In genomic region chr13:113864278-113864677, GRCm38 (mm10) we compare ENCODE assay signal across 8 mouse cellular contexts.
DNase-seq lines count a peak whose midpoint lies in the region; ATAC-seq and TF ChIP-seq lines count a peak whose summit lies in the region.
"Had no signal": no experiment of that assay in that cellular context is flagged by ENCODE, and none has a peak within 500 bp of the region (broad histone marks: within the 10 kb centered on the region; RNA-seq: fewer than 3 reads in every experiment).

No protein-coding gene starts in this region.

- peak; percentile 54 for DNase-seq in kidney, adult 9 months
- DNase-seq in ES-E14 (ENCODE audit: low read depth, low spot score): no peak
- peak; percentile 67 for DNase-seq in adrenal gland, postnatal 10 days
- no peak for DNase-seq in thymus, adult 2 months

- in situ Hi-C loops in ES-E14 (cut with MboI; ENCODE audit: low sequenced_read_pairs in 2 of 2, unreplicated experiment in 2 of 2): loop anchor here in 1 of 2 experiments (10.0 kb wide), 1 partner anchor 169 kb away; no protein-coding TSS in a partner anchor

- H3K4me3 ChIP-seq in kidney, embryonic 16.5 days (ENCODE audit: low read length): no peak overlapping the region
- no peak overlapping the region for H3K4me3 ChIP-seq in ES-E14 (ENCODE audit: insufficient read depth in 1 of 2, low read depth in 1 of 2, low read length in 2 of 2, poor library complexity in 1 of 2, severe bottlenecking in 1 of 2)
- no peak overlapping the region for H3K4me3 ChIP-seq in lung, embryonic 16.5 days (ENCODE audit: low read length)
- no peak overlapping the region for H3K4me3 ChIP-seq in thymus, adult 2 months (ENCODE audit: control insufficient read depth, insufficient read depth, low read length)
- H3K4me3 ChIP-seq in hindbrain, embryonic 13.5 days: no peak overlapping the region
- H3K4me3 ChIP-seq: megakaryocyte, embryonic 14.5 days had no signal

- no peak overlapping the region for H3K27ac ChIP-seq in kidney, embryonic 16.5 days (ENCODE audit: low read length)
- peak overlapping the region; percentile 20 for H3K27ac ChIP-seq in ES-E14 (ENCODE audit: insufficient read depth, low read depth, low read length, poor library complexity, severe bottlenecking)
- no peak overlapping the region for H3K27ac ChIP-seq in lung, embryonic 16.5 days (ENCODE audit: low read length)
- H3K27ac ChIP-seq in thymus, adult 2 months (ENCODE audit: control insufficient read depth, insufficient read depth, low read length): no peak overlapping the region
- H3K27ac ChIP-seq in hindbrain, embryonic 13.5 days: no peak overlapping the region

- H3K36me3 ChIP-seq in kidney, embryonic 16.5 days (ENCODE audit: insufficient read depth, low read length): no peaks in the 10 kb centered on the region
- H3K36me3 ChIP-seq in ES-E14 (ENCODE audit: control insufficient read depth, insufficient read depth, low read length, poor library complexity, severe bottlenecking): no peaks in the 10 kb centered on the region
- H3K36me3 ChIP-seq in lung, embryonic 16.5 days (ENCODE audit: control insufficient read depth, insufficient read depth, low read length): no peaks in the 10 kb centered on the region
- H3K36me3 ChIP-seq in thymus, adult 2 months (ENCODE audit: control insufficient read depth, insufficient read depth, low read length): no peaks in the 10 kb centered on the region
- no peaks in the 10 kb centered on the region for H3K36me3 ChIP-seq in hindbrain, embryonic 13.5 days

- ATAC-seq in kidney, embryonic 16.5 days (ENCODE audit: low FRiP score, low TSS enrichment): no peak
- ATAC-seq in lung, embryonic 16.5 days (ENCODE audit: low read depth): peak; percentile 75
- no peak for ATAC-seq in hindbrain, embryonic 13.5 days (ENCODE audit: low FRiP score)

- peaks cover 14% of the 10 kb centered on the region for H3K4me1 ChIP-seq in kidney, embryonic 16.5 days (ENCODE audit: insufficient read depth, low read length)
- peaks cover 12 to 27% of the 10 kb centered on the region in 2 experiments for H3K4me1 ChIP-seq in ES-E14 (ENCODE audit: control insufficient read depth in 2 of 2, insufficient read depth in 2 of 2, low read length in 2 of 2, poor library complexity in 1 of 2)
- H3K4me1 ChIP-seq in lung, embryonic 16.5 days (replicated peaks; ENCODE audit: control insufficient read depth, insufficient read depth, low read length): peaks cover 10% of the 10 kb centered on the region; the same call in 1 of the 2 replicates
- H3K4me1 ChIP-seq in thymus, adult 2 months (replicated peaks; ENCODE audit: control insufficient read depth, insufficient read depth, low read length): 0 out of 2 replicates have a peak, but pooled peaks cover under 1% of the 10 kb centered on the region
- H3K4me1 ChIP-seq in hindbrain, embryonic 13.5 days (replicated peaks): peaks cover 11% of the 10 kb centered on the region; the same call in 1 of the 2 replicates

- TF ChIP-seq POLR2A in thymus, adult 2 months (IDR thresholded peaks at IDR 0.05; ENCODE audit: control insufficient read depth, extremely low read depth, insufficient read depth, low read length, poor library complexity): no peak

- no peak for TF ChIP-seq CTCF in thymus, adult 2 months (IDR thresholded peaks at IDR 0.05; ENCODE audit: borderline replicate concordance, control insufficient read depth, extremely low read depth, insufficient read depth, low read length, poor library complexity)

- no peaks in the 10 kb centered on the region for H3K27me3 ChIP-seq in kidney, embryonic 16.5 days (ENCODE audit: insufficient read depth, low read length)
- no peaks in the 10 kb centered on the region for H3K27me3 ChIP-seq in lung, embryonic 16.5 days (ENCODE audit: control insufficient read depth, insufficient read depth, low read depth, low read length)
- H3K27me3 ChIP-seq in thymus, adult 2 months (ENCODE audit: control insufficient read depth, insufficient read depth, low read length): no peaks in the 10 kb centered on the region
- no peaks in the 10 kb centered on the region for H3K27me3 ChIP-seq in hindbrain, embryonic 13.5 days
- H3K27me3 ChIP-seq: megakaryocyte, embryonic 14.5 days had no signal

- no peaks in the 10 kb centered on the region for H3K9me3 ChIP-seq in kidney, embryonic 16.5 days (ENCODE audit: low read length)
- no peaks in the 10 kb centered on the region for H3K9me3 ChIP-seq in ES-E14 (ENCODE audit: control insufficient read depth, insufficient read depth, low read depth, low read length)
- H3K9me3 ChIP-seq in lung, embryonic 16.5 days (ENCODE audit: control insufficient read depth, low read length): no peaks in the 10 kb centered on the region
- no peaks in the 10 kb centered on the region for H3K9me3 ChIP-seq in hindbrain, embryonic 13.5 days
- H3K9me3 ChIP-seq: megakaryocyte, embryonic 14.5 days had no signal

- no peak overlapping the region for H3K4me2 ChIP-seq in kidney, embryonic 16.5 days (replicated peaks; ENCODE audit: low read depth, low read length)
- H3K4me2 ChIP-seq in lung, embryonic 16.5 days (ENCODE audit: low read depth, low read length): peak overlapping the region; percentile 21
- H3K4me2 ChIP-seq in hindbrain, embryonic 13.5 days: no peak overlapping the region

- no peak overlapping the region for H3K9ac ChIP-seq in kidney, embryonic 16.5 days (replicated peaks; ENCODE audit: low read length)
- no peak overlapping the region for H3K9ac ChIP-seq in ES-E14 (ENCODE audit: insufficient read depth, low read depth, low read length, poor library complexity, severe bottlenecking)
- H3K9ac ChIP-seq in lung, embryonic 16.5 days (ENCODE audit: low read length): no peak overlapping the region
- H3K9ac ChIP-seq in hindbrain, embryonic 13.5 days: no peak overlapping the region

- 66% methylated on average over 7 of the region's 7 CpGs for WGBS in kidney, embryonic 16.5 days
- 35% methylated on average over 7 of the region's 7 CpGs for WGBS in lung, embryonic 16.5 days
- 75% methylated on average over 7 of the region's 7 CpGs for WGBS in thymus, adult 2 months
- WGBS in hindbrain, embryonic 13.5 days: 77% methylated on average over 7 of the region's 7 CpGs

TF ChIP-seq in ES-E14, 5 proteins besides CTCF, POLR2A, EP300 and RAD21:
- TF ChIP-seq ZC3H11A (IDR thresholded peaks at IDR 0.05; ENCODE audit: borderline replicate concordance, low read depth, low read length): no peak
- no peak for TF ChIP-seq ZNF384 (IDR thresholded peaks at IDR 0.05; ENCODE audit: low read depth, low read length)
- TF ChIP-seq CHD2 (IDR thresholded peaks at IDR 0.05; ENCODE audit: low read depth, low read length): no peak
- no peak for TF ChIP-seq HCFC1 (IDR thresholded peaks at IDR 0.05; ENCODE audit: borderline replicate concordance, insufficient read depth, low read length)
- TF ChIP-seq MAFK (IDR thresholded peaks at IDR 0.05; ENCODE audit: insufficient read depth, low read depth, low read length): no peak

Comparison
In these comparisons a context has a peak if more than half of its experiments do, and no peak if none do; other contexts are left out.
1. DNase-seq: peak in kidney, adult 9 months (single experiment) and adrenal gland, postnatal 10 days (single experiment); none in ES-E14 (single experiment) and thymus, adult 2 months (single experiment).